Mouse (Mus musculus) spleen, adult 2 months (tissue): Measurements from ENCODE around the gene Ptprg. TPM values are rescaled to one million over a fixed set of nuclear protein-coding genes. Genes with fewer than 3 reads are reported as not detected.

ENCODE experiments used
- DNase-seq, 2 experiments: peaks; one replicate each; pipeline versions ENCODE4 v3.0.0 to v3.0.0-alpha.2; 2012 to 2021; ENCODE audit warnings: low spot score in 2 of 2, low read depth in 1 of 2
- H3K27ac ChIP-seq: fragments of 200-500 bp; 2 replicates; pipeline ENCODE4 v1.5.1; 2012; ENCODE audit warnings: low read length, inconsistent platforms; ENCODE audit not compliant: insufficient read depth
- H3K27me3 ChIP-seq: fragments of 200-500 bp; 2 replicates; pipeline ENCODE4 v1.6.1; 2012; ENCODE audit warnings: mild to moderate bottlenecking, moderate library complexity, low read length, inconsistent platforms; ENCODE audit not compliant: control insufficient read depth, insufficient read depth
- H3K36me3 ChIP-seq: fragments of 200-500 bp; 2 replicates; pipeline ENCODE4 v1.6.1; 2012; ENCODE audit warnings: mild to moderate bottlenecking, low read length, inconsistent platforms; ENCODE audit not compliant: control insufficient read depth, insufficient read depth
- H3K4me1 ChIP-seq: fragments of 200-500 bp; 2 replicates; pipeline ENCODE4 v1.6.1; 2011; ENCODE audit warnings: inconsistent platforms; ENCODE audit not compliant: control insufficient read depth, insufficient read depth, insufficient read length
- H3K4me3 ChIP-seq: fragments of 200-500 bp; 2 replicates; pipeline ENCODE4 v1.5.1; 2011; ENCODE audit warnings: mild to moderate bottlenecking, inconsistent platforms; ENCODE audit not compliant: insufficient read depth, insufficient read length; ENCODE audit errors: extremely low read depth
- CTCF ChIP-seq: fragments of 200-500 bp; IDR thresholded peaks from 2 replicates; pipeline ENCODE4 v1.5.1; 2011; ENCODE audit warnings: mild to moderate bottlenecking, inconsistent platforms; ENCODE audit not compliant: insufficient read depth, insufficient read length, insufficient replicate concordance; ENCODE audit errors: extremely low read depth
- POLR2A ChIP-seq: fragments of 200-500 bp; IDR thresholded peaks from 2 replicates; pipeline ENCODE4 v1.6.1; 2011; ENCODE audit warnings: low read depth, low read length, inconsistent platforms
- WGBS: fragments of 180-500 bp; shearing (Covaris S2); methylation state at CpG from one replicate; pipeline ENCODE4 v1.1.7; 2018; 5-methylcytosine and 5-hydroxymethylcytosine counted together
- polyA plus RNA-seq: library from polyadenylated mRNA; depleted of rRNA; stranded (reverse); fragments of >200 nt; gene quantifications from 2 replicates; pipeline ENCODE4 v1.2.3, GENCODE M21; 2012

The Ptprg gene
- polyA plus RNA-seq, 1 experiment = 4.9 TPM

GRCm38 (mm10) chr14:11719259-11719658, 165.9 kb downstream of the Ptprg start:
- WGBS = 71% methylated on average over 7 of the region's 7 CpGs
- Histone ChIP-seq H3K27me3 (no peaks in the 10 kb centered on the region), H3K4me1 (no peaks in the 10 kb centered on the region), H3K27ac (no peak overlapping the region), H3K36me3 (no peaks in the 10 kb centered on the region), H3K4me3 (no peak overlapping the region)
- TF ChIP-seq POLR2A (no peak), CTCF (no peak)
- no peak for DNase-seq

GRCm38 (mm10) chr14:11722101-11722500, 168.8 kb downstream of the Ptprg start:
- TF ChIP-seq POLR2A (no peak), CTCF (no peak)
- WGBS = 86% methylated on average over 5 of the region's 5 CpGs
- H3K27me3 ChIP-seq = no peaks in the 10 kb centered on the region
- DNase-seq = no peak
- H3K4me1 ChIP-seq = no peaks in the 10 kb centered on the region
- H3K27ac ChIP-seq = no peak overlapping the region
- H3K36me3 ChIP-seq = no peaks in the 10 kb centered on the region
- H3K4me3 ChIP-seq = no peak overlapping the region

- H3K4me3 ChIP-seq = no peak overlapping the region
- no peaks in the 10 kb centered on the region for H3K27me3 ChIP-seq
- H3K36me3 ChIP-seq = no peaks in the 10 kb centered on the region
- WGBS = 90% methylated on average over 7 of the region's 7 CpGs
- no peaks in the 10 kb centered on the region for H3K4me1 ChIP-seq
- DNase-seq = no peak
- TF ChIP-seq CTCF (no peak), POLR2A (no peak)
- no peak overlapping the region for H3K27ac ChIP-seq
Measured at GRCm38 (mm10) chr14:11723876-11724275, 170.5 kb downstream of the Ptprg start.

GRCm38 (mm10) chr14:11731223-11731920, 178.0 kb downstream of the Ptprg start:
- DNase-seq = no peak
- no peaks in the 10 kb centered on the region for H3K36me3 ChIP-seq
- 26% methylated on average over 7 of the region's 7 CpGs for WGBS
- H3K27me3 ChIP-seq = no peaks in the 10 kb centered on the region
- no peak overlapping the region for H3K27ac ChIP-seq
- no peaks in the 10 kb centered on the region for H3K4me1 ChIP-seq
- H3K4me3 ChIP-seq = no peak overlapping the region
- no peak for TF ChIP-seq CTCF
- TF ChIP-seq POLR2A = no peak

- H3K27ac ChIP-seq = no peak overlapping the region
- H3K4me1 ChIP-seq = no peaks in the 10 kb centered on the region
- no peak overlapping the region for H3K4me3 ChIP-seq
- TF ChIP-seq CTCF (no peak), POLR2A (no peak)
- no peaks in the 10 kb centered on the region for H3K36me3 ChIP-seq
- no peak for DNase-seq
- no peaks in the 10 kb centered on the region for H3K27me3 ChIP-seq
Measured at GRCm38 (mm10) chr14:11732376-11732775, 179.0 kb downstream of the Ptprg start.

- Histone ChIP-seq H3K4me3 (no peak overlapping the region), H3K36me3 (no peaks in the 10 kb centered on the region), H3K4me1 (no peaks in the 10 kb centered on the region), H3K27me3 (no peaks in the 10 kb centered on the region), H3K27ac (no peak overlapping the region)
- 88% methylated on average over 1 of the region's 1 CpGs for WGBS
- DNase-seq = no peak
- TF ChIP-seq CTCF = no peak
- no peak for TF ChIP-seq POLR2A
Measured at GRCm38 (mm10) chr14:11743726-11744125, 190.4 kb downstream of the Ptprg start.

- no peak for TF ChIP-seq POLR2A
- no peak for TF ChIP-seq CTCF
- Histone ChIP-seq H3K4me1 (no peaks in the 10 kb centered on the region), H3K4me3 (no peak overlapping the region), H3K27ac (no peak overlapping the region), H3K36me3 (no peaks in the 10 kb centered on the region), H3K27me3 (no peaks in the 10 kb centered on the region)
- DNase-seq = no peak
- WGBS = 88% methylated on average over 8 of the region's 8 CpGs
Measured at GRCm38 (mm10) chr14:11752678-11753077, 199.3 kb downstream of the Ptprg start.
